Mouse (Mus musculus) midbrain, embryonic 15.5 days (tissue): ENCODE measurements at regions not wholly inside any gene's neighbourhood (a gene's known extent, or its start where the extent isn't known, plus 50 kb on each side); places are given as distances from the start of the nearest gene placed in this dataset.

Source experiments
- ATAC-seq: fragments of 200-750 bp; cut with Nextera tagmentation; replicated peaks from 2 replicates; pipeline ENCODE4 v1.8.0; 2017; ENCODE audit warnings: moderate TSS enrichment
- H3K27ac ChIP-seq: fragments of 300-500 bp; sonication (generic); 2 replicates; pipeline ENCODE4 v1.5.1; 2015; ENCODE audit warnings: mild to moderate bottlenecking, inconsistent platforms
- H3K27me3 ChIP-seq: fragments of 300-500 bp; sonication (generic); replicated peaks from 2 replicates; pipeline ENCODE4 v1.6.1; 2015; ENCODE audit warnings: inconsistent platforms
- H3K36me3 ChIP-seq: fragments of 300-500 bp; sonication (generic); replicated peaks from 2 replicates; pipeline ENCODE4 v1.6.1; 2015; ENCODE audit warnings: inconsistent platforms
- H3K4me1 ChIP-seq: fragments of 300-500 bp; sonication (generic); 2 replicates; pipeline ENCODE4 v1.6.1; 2015; ENCODE audit warnings: inconsistent platforms
- H3K4me2 ChIP-seq: fragments of 300-500 bp; sonication (generic); 2 replicates; pipeline ENCODE4 v1.6.1; 2015; ENCODE audit warnings: inconsistent platforms, mild to moderate bottlenecking, moderate library complexity
- H3K4me3 ChIP-seq: fragments of 300-500 bp; sonication (generic); 2 replicates; pipeline ENCODE4 v1.5.1; 2015; ENCODE audit warnings: mild to moderate bottlenecking, inconsistent platforms
- H3K9ac ChIP-seq: fragments of 300-500 bp; sonication (generic); 2 replicates; pipeline ENCODE4 v1.6.1; 2015; ENCODE audit warnings: mild to moderate bottlenecking, inconsistent platforms
- H3K9me3 ChIP-seq: fragments of 300-500 bp; sonication (generic); 2 replicates; pipeline ENCODE4 v1.6.1; 2016; ENCODE audit warnings: inconsistent platforms
- WGBS: fragments of 180-500 bp; shearing (Covaris S2); methylation state at CpG from one replicate; pipeline ENCODE4 v1.1.7; 2015; ENCODE audit warnings: mixed read lengths; 5-methylcytosine and 5-hydroxymethylcytosine counted together

- no peak for ATAC-seq
- Histone ChIP-seq H3K4me1 (no peaks in the 10 kb centered on the region), H3K9ac (no peak overlapping the region), H3K27ac (no peak overlapping the region), H3K4me3 (no peak overlapping the region), H3K27me3 (no peaks in the 10 kb centered on the region), H3K4me2 (no peak overlapping the region), H3K9me3 (no peaks in the 10 kb centered on the region), H3K36me3 (no peaks in the 10 kb centered on the region)
- 89% methylated on average over 1 of the region's 1 CpGs for WGBS
These were observed 771.0 kb upstream of the Pcdh20 start for GRCm38 (mm10) chr14:89242159-89242558.

- ATAC-seq = no peak
- Histone ChIP-seq H3K27me3 (no peaks in the 10 kb centered on the region), H3K36me3 (no peaks in the 10 kb centered on the region), H3K4me1 (no peaks in the 10 kb centered on the region), H3K4me2 (no peak overlapping the region), H3K4me3 (no peak overlapping the region), H3K9ac (no peak overlapping the region), H3K9me3 (no peaks in the 10 kb centered on the region), H3K27ac (no peak overlapping the region)
- WGBS = 87% methylated on average over 3 of the region's 3 CpGs
These were observed 765.3 kb upstream of the Pcdh20 start for GRCm38 (mm10) chr14:89236501-89236900.

GRCm38 (mm10) chr14:89230482-89230881, 759.3 kb upstream of the Pcdh20 start:
- Histone ChIP-seq H3K9me3 (no peaks in the 10 kb centered on the region), H3K27ac (no peak overlapping the region), H3K4me1 (no peaks in the 10 kb centered on the region), H3K36me3 (no peaks in the 10 kb centered on the region), H3K9ac (no peak overlapping the region), H3K4me3 (0 out of 2 replicates have a peak overlapping the region, but pooled peaks have one; percentile 4), H3K4me2 (peak overlapping the region; percentile 29), H3K27me3 (no peaks in the 10 kb centered on the region)
- 48% methylated on average over 8 of the region's 8 CpGs for WGBS
- ATAC-seq = no peak

- Histone ChIP-seq H3K9me3 (no peaks in the 10 kb centered on the region), H3K4me1 (no peaks in the 10 kb centered on the region), H3K4me3 (no peak overlapping the region), H3K27me3 (no peaks in the 10 kb centered on the region), H3K36me3 (no peaks in the 10 kb centered on the region), H3K4me2 (no peak overlapping the region), H3K27ac (no peak overlapping the region), H3K9ac (no peak overlapping the region)
- ATAC-seq = no peak
- WGBS = 10% methylated on average over 1 of the region's 1 CpGs
These were observed 746.2 kb upstream of the Pcdh20 start for GRCm38 (mm10) chr14:89217390-89217789.

- Histone ChIP-seq H3K27me3 (no peaks in the 10 kb centered on the region), H3K36me3 (no peaks in the 10 kb centered on the region), H3K4me1 (0 out of 2 replicates have a peak, but pooled peaks cover 2% of the 10 kb centered on the region), H3K4me2 (no peak overlapping the region), H3K9me3 (no peaks in the 10 kb centered on the region), H3K9ac (no peak overlapping the region), H3K27ac (no peak overlapping the region), H3K4me3 (no peak overlapping the region)
- 20% methylated on average over 2 of the region's 2 CpGs for WGBS
- no peak for ATAC-seq
These were observed 710.3 kb upstream of the Pcdh20 start for GRCm38 (mm10) chr14:89181386-89181979.

- Histone ChIP-seq H3K9ac (no peak overlapping the region), H3K27ac (no peak overlapping the region), H3K4me2 (no peak overlapping the region), H3K4me1 (no peaks in the 10 kb centered on the region), H3K4me3 (no peak overlapping the region), H3K27me3 (no peaks in the 10 kb centered on the region), H3K9me3 (no peaks in the 10 kb centered on the region), H3K36me3 (no peaks in the 10 kb centered on the region)
- no peak for ATAC-seq
- WGBS = 47% methylated on average over 3 of the region's 3 CpGs
These were observed 671.9 kb upstream of the Pcdh20 start for GRCm38 (mm10) chr14:89142994-89143686.

GRCm38 (mm10) chr14:89099296-89099695, 628.1 kb upstream of the Pcdh20 start:
- ATAC-seq = no peak
- Histone ChIP-seq H3K4me1 (no peaks in the 10 kb centered on the region), H3K27ac (no peak overlapping the region), H3K9me3 (no peaks in the 10 kb centered on the region), H3K27me3 (no peaks in the 10 kb centered on the region), H3K9ac (no peak overlapping the region), H3K4me3 (no peak overlapping the region), H3K36me3 (no peaks in the 10 kb centered on the region), H3K4me2 (no peak overlapping the region)
- WGBS = 16% methylated on average over 4 of the region's 4 CpGs

GRCm38 (mm10) chr14:89089661-89090060, 618.5 kb upstream of the Pcdh20 start:
- no peak overlapping the region for H3K4me2 ChIP-seq
- no peak overlapping the region for H3K9ac ChIP-seq
- H3K9me3 ChIP-seq = no peaks in the 10 kb centered on the region
- H3K27ac ChIP-seq = no peak overlapping the region
- no peak overlapping the region for H3K4me3 ChIP-seq
- H3K27me3 ChIP-seq = no peaks in the 10 kb centered on the region
- ATAC-seq = no peak
- H3K36me3 ChIP-seq = no peaks in the 10 kb centered on the region
- H3K4me1 ChIP-seq = no peaks in the 10 kb centered on the region
- 81% methylated on average over 1 of the region's 1 CpGs for WGBS

GRCm38 (mm10) chr14:89076014-89076413, 604.8 kb upstream of the Pcdh20 start:
- H3K9me3 ChIP-seq = no peaks in the 10 kb centered on the region
- 94% methylated on average over 1 of the region's 1 CpGs for WGBS
- H3K27me3 ChIP-seq = no peaks in the 10 kb centered on the region
- no peak overlapping the region for H3K27ac ChIP-seq
- H3K9ac ChIP-seq = no peak overlapping the region
- no peak overlapping the region for H3K4me3 ChIP-seq
- no peak overlapping the region for H3K4me2 ChIP-seq
- ATAC-seq = no peak
- H3K36me3 ChIP-seq = no peaks in the 10 kb centered on the region
- H3K4me1 ChIP-seq = no peaks in the 10 kb centered on the region

- Histone ChIP-seq H3K9me3 (no peaks in the 10 kb centered on the region), H3K4me3 (no peak overlapping the region), H3K27me3 (no peaks in the 10 kb centered on the region), H3K36me3 (no peaks in the 10 kb centered on the region), H3K9ac (no peak overlapping the region), H3K4me2 (no peak overlapping the region), H3K27ac (no peak overlapping the region), H3K4me1 (no peaks in the 10 kb centered on the region)
- WGBS = 90% methylated on average over 1 of the region's 1 CpGs
- no peak for ATAC-seq
These were observed 592.8 kb upstream of the Pcdh20 start for GRCm38 (mm10) chr14:89063971-89064370.

- H3K4me2 ChIP-seq = no peak overlapping the region
- 50% methylated on average over 5 of the region's 5 CpGs for WGBS
- no peaks in the 10 kb centered on the region for H3K4me1 ChIP-seq
- no peaks in the 10 kb centered on the region for H3K27me3 ChIP-seq
- no peak overlapping the region for H3K27ac ChIP-seq
- no peaks in the 10 kb centered on the region for H3K36me3 ChIP-seq
- H3K4me3 ChIP-seq = no peak overlapping the region
- peak; percentile 73 for ATAC-seq
- H3K9me3 ChIP-seq = no peaks in the 10 kb centered on the region
- H3K9ac ChIP-seq = no peak overlapping the region
These were observed 591.6 kb upstream of the Pcdh20 start for GRCm38 (mm10) chr14:89062583-89063436.

- Histone ChIP-seq H3K4me3 (no peak overlapping the region), H3K4me1 (no peaks in the 10 kb centered on the region), H3K27me3 (no peaks in the 10 kb centered on the region), H3K9ac (no peak overlapping the region), H3K4me2 (no peak overlapping the region), H3K9me3 (no peaks in the 10 kb centered on the region), H3K27ac (no peak overlapping the region), H3K36me3 (no peaks in the 10 kb centered on the region)
- whole genome bisulfite sequencing = 46% methylated on average over 1 of the region's 1 CpGs
- ATAC-seq = no peak
These were observed 590.1 kb upstream of the Pcdh20 start for GRCm38 (mm10) chr14:89061319-89061718.
